Mouse (Mus musculus) macrophage (primary cell): Measurements from ENCODE around the gene Lgmn. TPM values are rescaled to one million over a fixed set of nuclear protein-coding genes. Genes with fewer than 3 reads are reported as not detected.

Source experiments
- H3K27ac ChIP-seq: fragments of 350-480 bp; formaldehyde crosslinking; 2 replicates; pipeline ENCODE4 v1.9.0; 2021
- H3K36me3 ChIP-seq: fragments of 350-480 bp; formaldehyde crosslinking; 2 replicates; pipeline ENCODE4 v1.9.0; 2021; ENCODE audit errors: inconsistent target
- H3K4me3 ChIP-seq: fragments of 350-480 bp; formaldehyde crosslinking; 2 replicates; pipeline ENCODE4 v1.9.0; 2021; ENCODE audit errors: inconsistent target
- H3K79me2 ChIP-seq: fragments of 350-480 bp; formaldehyde crosslinking; 2 replicates; pipeline ENCODE4 v1.9.0; 2021; ENCODE audit errors: inconsistent target
- WGBS: methylation state at CpG from one replicate; pipeline ENCODE4 v1.1.7; 2026; ENCODE audit warnings: inconsistent platforms; ENCODE audit not compliant: missing documents; 5-methylcytosine and 5-hydroxymethylcytosine counted together
- polyA plus RNA-seq: library from polyadenylated mRNA; stranded (reverse); fragments of 250-400 nt; gene quantifications from 3 replicates; pipeline ENCODE4 v1.2.4, GENCODE M21; 2018; ENCODE audit warnings: inconsistent platforms
- total RNA-seq, 78 experiments: library from RNA; depleted of rRNA; stranded (reverse); fragments of 250-400 nt; gene quantifications; 1 replicate in 9 of 78; 2 replicates in 24 of 78; 3 replicates in 43 of 78; 4 replicates in 2 of 78; pipeline ENCODE4 v1.2.4; 2018; ENCODE audit warnings: inconsistent platforms in 56 of 78

The Lgmn gene
- total RNA-seq (2018; cell fraction: chromatin; rRNA removed): 100 to 1,000 TPM in 25 of 26 experiments, 10 to 100 TPM in 1; 88.6 to 854 (median 496) TPM
- 1,000 to 10,000 TPM; 1,640 to 2,709 (median 2,101) TPM for total RNA-seq (2018; cell fraction: cytosol; rRNA removed)
- total RNA-seq (2018; cell fraction: nucleus; rRNA removed): 1,000 to 10,000 TPM in 25 of 26 experiments, 100 to 1,000 TPM in 1; 456 to 3,671 (median 2,465) TPM
- polyA plus RNA-seq: 1,992 to 3,134 TPM (median 2,166 TPM) in 3 replicates

GRCm38 (mm10) chr12:102439632-102440023 lies at the start of gene Lgmn:
Gene Lgmn (minus strand): TSS chr12:102439813.
- WGBS: 2% methylated on average over 28 of the region's 28 CpGs
- peaks cover under 1% of the 10 kb centered on the region; the same call in 1 of the 2 replicates for H3K36me3 ChIP-seq

GRCm38 (mm10) chr12:102484946-102485345 lies 45.3 kb upstream of the Lgmn start:
- no peak overlapping the region for H3K4me3 ChIP-seq

More at GRCm38 (mm10) chr12:102439632-102440023, at the start of gene Lgmn:
- Histone ChIP-seq H3K79me2 (peaks cover 69% of the 10 kb centered on the region), H3K4me3 (peak within 1 kb of the TSS; percentile 94), H3K27ac (peak within 1 kb of the TSS; percentile 96)

GRCm38 (mm10) chr12:102480481-102480880 lies 40.9 kb upstream of the Lgmn start:
- WGBS: 93% methylated on average over 4 of the region's 4 CpGs
- Histone ChIP-seq H3K4me3 (no peak overlapping the region), H3K36me3 (peaks cover 70% of the 10 kb centered on the region), H3K27ac (no peak overlapping the region), H3K79me2 (no peaks in the 10 kb centered on the region)

More at GRCm38 (mm10) chr12:102484946-102485345, 45.3 kb upstream of the Lgmn start:
- Histone ChIP-seq H3K79me2 (no peaks in the 10 kb centered on the region), H3K36me3 (peaks cover 80% of the 10 kb centered on the region), H3K27ac (no peak overlapping the region)
- whole genome bisulfite sequencing: 87% methylated on average over 3 of the region's 3 CpGs

- Histone ChIP-seq H3K79me2 (peaks cover 27% of the 10 kb centered on the region), H3K4me3 (no peak overlapping the region), H3K36me3 (peaks cover 62% of the 10 kb centered on the region), H3K27ac (no peak overlapping the region)
- 97% methylated on average over 7 of the region's 7 CpGs for WGBS
These were observed 34.8 kb upstream of the Lgmn start for GRCm38 (mm10) chr12:102474411-102474810.

- H3K36me3 ChIP-seq: peaks cover 23% of the 10 kb centered on the region
- peaks cover 28% of the 10 kb centered on the region for H3K79me2 ChIP-seq
- H3K27ac ChIP-seq: peak within 1 kb of the TSS; percentile 44
- peak within 1 kb of the TSS; percentile 92 for H3K4me3 ChIP-seq
- WGBS: under 1% methylated on average over 67 of the region's 86 CpGs
These were observed 29.5 kb upstream of the Lgmn start, which contains the start of gene Golga5 for GRCm38 (mm10) chr12:102468894-102469764. Gene Golga5 (plus strand): TSS chr12:102469135.

GRCm38 (mm10) chr12:102468136-102468535 lies 28.5 kb upstream of the Lgmn start:
- H3K4me3 ChIP-seq: no peak overlapping the region
- H3K27ac ChIP-seq: no peak overlapping the region
- peaks cover 13% of the 10 kb centered on the region for H3K36me3 ChIP-seq
- 88% methylated on average over 1 of the region's 1 CpGs for WGBS
- H3K79me2 ChIP-seq: peaks cover 28% of the 10 kb centered on the region

GRCm38 (mm10) chr12:102464650-102465049 lies 25.0 kb upstream of the Lgmn start:
- H3K79me2 ChIP-seq: peaks cover 3% of the 10 kb centered on the region; the same call in 1 of the 2 replicates
- H3K27ac ChIP-seq: no peak overlapping the region
- H3K4me3 ChIP-seq: no peak overlapping the region
- no peaks in the 10 kb centered on the region for H3K36me3 ChIP-seq
- WGBS: 88% methylated on average over 4 of the region's 4 CpGs

- Histone ChIP-seq H3K36me3 (no peaks in the 10 kb centered on the region), H3K27ac (no peak overlapping the region), H3K4me3 (no peak overlapping the region), H3K79me2 (no peaks in the 10 kb centered on the region; the same call in 1 of the 2 replicates)
- WGBS: 29% methylated on average over 4 of the region's 5 CpGs
These were observed 21.6 kb upstream of the Lgmn start for GRCm38 (mm10) chr12:102461177-102461576.

- Histone ChIP-seq H3K27ac (no peak overlapping the region), H3K36me3 (no peaks in the 10 kb centered on the region), H3K4me3 (no peak overlapping the region), H3K79me2 (peaks cover 9% of the 10 kb centered on the region; the same call in 1 of the 2 replicates)
- WGBS: 92% methylated on average over 5 of the region's 5 CpGs
These were observed 20.4 kb upstream of the Lgmn start for GRCm38 (mm10) chr12:102460014-102460413.

GRCm38 (mm10) chr12:102456467-102457193 lies 17.0 kb upstream of the Lgmn start:
- 61% methylated on average over 5 of the region's 7 CpGs for WGBS
- Histone ChIP-seq H3K4me3 (no peak overlapping the region), H3K79me2 (peaks cover 12% of the 10 kb centered on the region; the same call in 1 of the 2 replicates), H3K36me3 (no peaks in the 10 kb centered on the region), H3K27ac (peak overlapping the region; percentile 100)

GRCm38 (mm10) chr12:102453581-102453980 lies 14.0 kb upstream of the Lgmn start:
- Histone ChIP-seq H3K79me2 (peaks cover 12% of the 10 kb centered on the region; the same call in 1 of the 2 replicates), H3K27ac (peak overlapping the region; percentile 100), H3K36me3 (no peaks in the 10 kb centered on the region), H3K4me3 (no peak overlapping the region)
- 5% methylated on average over 6 of the region's 6 CpGs for WGBS

- Histone ChIP-seq H3K79me2 (peaks cover 12% of the 10 kb centered on the region; the same call in 1 of the 2 replicates), H3K27ac (peak overlapping the region; percentile 100), H3K36me3 (no peaks in the 10 kb centered on the region), H3K4me3 (no peak overlapping the region)
- WGBS: 2% methylated on average over 8 of the region's 8 CpGs
These were observed 11.7 kb upstream of the Lgmn start for GRCm38 (mm10) chr12:102451126-102451851.

- H3K4me3 ChIP-seq: no peak overlapping the region
These were observed 10.8 kb upstream of the Lgmn start for GRCm38 (mm10) chr12:102450437-102450836.

GRCm38 (mm10) chr12:102445436-102445835 lies 5.8 kb upstream of the Lgmn start:
- no peak overlapping the region for H3K4me3 ChIP-seq
- H3K79me2 ChIP-seq: peaks cover 18% of the 10 kb centered on the region; the same call in 1 of the 2 replicates
- 4% methylated on average over 4 of the region's 4 CpGs for WGBS
- H3K27ac ChIP-seq: peak overlapping the region; percentile 91
- no peaks in the 10 kb centered on the region for H3K36me3 ChIP-seq

More at GRCm38 (mm10) chr12:102450437-102450836, 10.8 kb upstream of the Lgmn start:
- H3K79me2 ChIP-seq: peaks cover 7% of the 10 kb centered on the region; the same call in 1 of the 2 replicates
- no peaks in the 10 kb centered on the region for H3K36me3 ChIP-seq
- WGBS: 59% methylated on average over 10 of the region's 10 CpGs
- H3K27ac ChIP-seq: peak overlapping the region; percentile 100
